In genomic region chr15:94024806-94025205, GRCm38 (mm10) we compare ENCODE assay signal across 14 mouse cellular contexts.
DNase-seq lines count a peak whose midpoint lies in the region; ATAC-seq lines count a peak whose summit lies in the region.
"Had no signal": no experiment of that assay in that cellular context is flagged by ENCODE, and none has a peak within 500 bp of the region (broad histone marks: within the 10 kb centered on the region; RNA-seq: fewer than 3 reads in every experiment).

No protein-coding gene starts in this region.

- no peak overlapping the region for H3K4me3 ChIP-seq in kidney, embryonic 16.5 days (ENCODE audit: low read length)
- no peak overlapping the region for H3K4me3 ChIP-seq in kidney, embryonic 14.5 days (ENCODE audit: low read length)
- no peak overlapping the region for H3K4me3 ChIP-seq in embryonic facial prominence, embryonic 12.5 days
- H3K4me3 ChIP-seq in limb, embryonic 10.5 days, result no peak overlapping the region
- H3K4me3 ChIP-seq: forebrain, embryonic 15.5 days; midbrain, embryonic 15.5 days had no signal

- peaks cover 2% of the 10 kb centered on the region for H3K4me1 ChIP-seq in kidney, embryonic 16.5 days (ENCODE audit: insufficient read depth, low read length)
- H3K4me1 ChIP-seq in kidney, embryonic 14.5 days (ENCODE audit: control insufficient read depth, insufficient read depth, low read length), result no peaks in the 10 kb centered on the region
- peaks cover 19% of the 10 kb centered on the region for H3K4me1 ChIP-seq in embryonic facial prominence, embryonic 12.5 days
- H3K4me1 ChIP-seq in limb, embryonic 10.5 days, result peaks cover 29% of the 10 kb centered on the region

- no peak overlapping the region for H3K4me2 ChIP-seq in kidney, embryonic 16.5 days (replicated peaks; ENCODE audit: low read depth, low read length)
- no peak overlapping the region for H3K4me2 ChIP-seq in kidney, embryonic 14.5 days (replicated peaks; ENCODE audit: low read depth, low read length)
- no peak overlapping the region for H3K4me2 ChIP-seq in embryonic facial prominence, embryonic 12.5 days (replicated peaks)
- H3K4me2 ChIP-seq: forebrain, embryonic 15.5 days; hindbrain, embryonic 14.5 days; midbrain, embryonic 15.5 days had no signal

- 72% methylated on average over 3 of the region's 3 CpGs for WGBS in kidney, embryonic 16.5 days
- WGBS in kidney, embryonic 14.5 days, result 70% methylated on average over 3 of the region's 3 CpGs
- 48% methylated on average over 3 of the region's 3 CpGs for WGBS in embryonic facial prominence, embryonic 12.5 days
- 77% methylated on average over 3 of the region's 3 CpGs for WGBS in limb, embryonic 10.5 days

- no peak for ATAC-seq in kidney, embryonic 16.5 days (ENCODE audit: low FRiP score, low TSS enrichment)
- no peak for ATAC-seq in kidney, embryonic 14.5 days (ENCODE audit: low FRiP score, low TSS enrichment)
- ATAC-seq in embryonic facial prominence, embryonic 12.5 days (ENCODE audit: insufficient number of reproducible peaks, insufficient read depth, low FRiP score, low TSS enrichment), result no peak
- ATAC-seq: midbrain, embryonic 15.5 days had no signal

- peak; percentile 59 for DNase-seq in heart, adult 11 months
- DNase-seq in heart, adult 8-10 months (ENCODE audit: low spot score), result no peak
- peak; percentile 27 for DNase-seq in limb, embryonic 10.5 days (ENCODE audit: low spot score)
- no peak for DNase-seq in frontal cortex, postnatal 14 days (ENCODE audit: low spot score in 2 of 2)
- no peak for DNase-seq in thymus, postnatal 10 days (ENCODE audit: low spot score in 2 of 2)
- DNase-seq: cerebellum, adult 8-10 months; thymus, postnatal 36 days had no signal

- H3K9ac ChIP-seq in kidney, embryonic 16.5 days (replicated peaks; ENCODE audit: low read length), result no peak overlapping the region
- no peak overlapping the region for H3K9ac ChIP-seq in kidney, embryonic 14.5 days (ENCODE audit: low read depth, low read length)
- H3K9ac ChIP-seq in embryonic facial prominence, embryonic 12.5 days, result no peak overlapping the region
- H3K9ac ChIP-seq: forebrain, embryonic 15.5 days; hindbrain, embryonic 14.5 days; liver, embryonic 14.5 days; midbrain, embryonic 15.5 days had no signal

- H3K27ac ChIP-seq in kidney, embryonic 16.5 days (ENCODE audit: low read length), result peak overlapping the region; percentile 9; the same call in 1 of the 2 replicates
- no peak overlapping the region; the same call in 1 of the 2 replicates for H3K27ac ChIP-seq in kidney, embryonic 14.5 days (ENCODE audit: low read depth, low read length)
- H3K27ac ChIP-seq in embryonic facial prominence, embryonic 12.5 days, result peak overlapping the region; percentile 70
- peak overlapping the region; percentile 82; the same call in 1 of the 2 replicates for H3K27ac ChIP-seq in limb, embryonic 10.5 days
- H3K27ac ChIP-seq: forebrain, embryonic 15.5 days; hindbrain, embryonic 14.5 days; liver, embryonic 14.5 days; midbrain, embryonic 15.5 days had no signal

- no peaks in the 10 kb centered on the region for H3K27me3 ChIP-seq in kidney, embryonic 16.5 days (ENCODE audit: insufficient read depth, low read length)
- no peaks in the 10 kb centered on the region for H3K27me3 ChIP-seq in kidney, embryonic 14.5 days (ENCODE audit: control insufficient read depth, insufficient read depth, low read length)
- H3K27me3 ChIP-seq in embryonic facial prominence, embryonic 12.5 days, result no peaks in the 10 kb centered on the region
- H3K27me3 ChIP-seq in limb, embryonic 10.5 days (ENCODE audit: low read depth, poor library complexity, severe bottlenecking), result no peaks in the 10 kb centered on the region
- H3K27me3 ChIP-seq: forebrain, embryonic 15.5 days; midbrain, embryonic 15.5 days had no signal

- H3K36me3 ChIP-seq in kidney, embryonic 16.5 days (ENCODE audit: insufficient read depth, low read length), result no peaks in the 10 kb centered on the region
- H3K36me3 ChIP-seq in kidney, embryonic 14.5 days (ENCODE audit: control insufficient read depth, insufficient read depth, low read length), result no peaks in the 10 kb centered on the region
- no peaks in the 10 kb centered on the region for H3K36me3 ChIP-seq in embryonic facial prominence, embryonic 12.5 days
- no peaks in the 10 kb centered on the region for H3K36me3 ChIP-seq in limb, embryonic 10.5 days
- H3K36me3 ChIP-seq: forebrain, embryonic 15.5 days; midbrain, embryonic 15.5 days had no signal

- H3K9me3 ChIP-seq in kidney, embryonic 16.5 days (ENCODE audit: low read length), result peaks cover under 1% of the 10 kb centered on the region; the same call in 1 of the 2 replicates
- peaks cover under 1% of the 10 kb centered on the region; the same call in 1 of the 2 replicates for H3K9me3 ChIP-seq in kidney, embryonic 14.5 days (ENCODE audit: control insufficient read depth, low read length)
- no peaks in the 10 kb centered on the region for H3K9me3 ChIP-seq in embryonic facial prominence, embryonic 12.5 days
- H3K9me3 ChIP-seq in limb, embryonic 10.5 days (replicated peaks), result no peaks in the 10 kb centered on the region
- H3K9me3 ChIP-seq: forebrain, embryonic 15.5 days; midbrain, embryonic 15.5 days had no signal

Comparison
In these comparisons a context has a peak if more than half of its experiments do, and no peak if none do; other contexts are left out.
1. DNase-seq: peak in heart, adult 11 months (single experiment) and limb, embryonic 10.5 days (single experiment); none in heart, adult 8-10 months (single experiment), frontal cortex, postnatal 14 days (0 of 2) and thymus, postnatal 10 days (0 of 2).